Mouse (Mus musculus) hematopoietic stem cell, adult 5-6 weeks (primary cell): Measurements from ENCODE around the gene Carns1. TPM values are rescaled to one million over a fixed set of nuclear protein-coding genes. Genes with fewer than 3 reads are reported as not detected.

Source experiments
- total RNA-seq: library from RNA; stranded (forward); fragments of 172-1452, 232-1000 nt; gene quantifications from 2 replicates; pipeline ENCODE4 v1.2.3, GENCODE M21; 2017

Carns1 gene
- total RNA-seq, 1 experiment from 2014 or later: 11.2 TPM

Other genes starting within 250 kb of the Carns1 start
- 6.6 and 12.6 TPM in 2 replicates for gene Aldh3b1, start 245.7 kb downstream of the Carns1 start, total RNA-seq
- gene Unc93b1, start 240.3 kb downstream of the Carns1 start, total RNA-seq: 79.6 and 90.4 TPM in 2 replicates
- gene Aldh3b3, start 216.8 kb downstream of the Carns1 start, total RNA-seq: 0.31 TPM in 1 of 2 replicates, not detected in the other
- gene Aldh3b2, start 203.2 kb downstream of the Carns1 start, total RNA-seq: 0.56 TPM in 1 of 2 replicates, not detected in the other
- 6.8 and 8.4 TPM in 2 replicates for gene Acy3, start 188.9 kb downstream of the Carns1 start, total RNA-seq
- not detected in 2 replicates for gene Tbx10, start 182.7 kb downstream of the Carns1 start, total RNA-seq
- 4.5 and 13.5 TPM in 2 replicates for gene Nudt8, start 174.9 kb downstream of the Carns1 start, total RNA-seq
- 1.8 and 2.3 TPM in 2 replicates for gene Gm49405, start 174.9 kb downstream of the Carns1 start, total RNA-seq
- gene Doc2g, start 172.2 kb downstream of the Carns1 start, total RNA-seq: 1.5 and 1.9 TPM in 2 replicates
- 142 and 166 TPM in 2 replicates for gene Ndufv1, start 162.7 kb downstream of the Carns1 start, total RNA-seq
- 62.7 and 72.5 TPM in 2 replicates for gene Gstp1, start 137.5 kb downstream of the Carns1 start, total RNA-seq
- not detected in 2 replicates for gene Gstp2, start 129.5 kb downstream of the Carns1 start, total RNA-seq
- gene Gstp3, start 115.9 kb downstream of the Carns1 start, total RNA-seq: 1.4 and 13.2 TPM in 2 replicates
- gene Cabp2, start 93.9 kb downstream of the Carns1 start, total RNA-seq: not detected in 2 replicates
- gene Cdk2ap2, start 78.3 kb downstream of the Carns1 start, total RNA-seq: 13.3 and 18.8 TPM in 2 replicates
- 20.0 and 22.4 TPM in 2 replicates for gene Pitpnm1, start 75.5 kb downstream of the Carns1 start, total RNA-seq
- gene Aip, start 49.6 kb downstream of the Carns1 start, total RNA-seq: 60.3 and 78.0 TPM in 2 replicates
- gene Gpr152, start 35.7 kb downstream of the Carns1 start, total RNA-seq: not detected in 2 replicates
- not detected in 2 replicates for gene Cabp4, start 31.4 kb downstream of the Carns1 start, total RNA-seq
- 66.9 and 109 TPM in 2 replicates for gene Coro1b, start 26.9 kb downstream of the Carns1 start, total RNA-seq
- gene Ptprcap, start 21.9 kb downstream of the Carns1 start, total RNA-seq: 229 and 295 TPM in 2 replicates
- 16.2 and 18.8 TPM in 2 replicates for gene Rps6kb2, start 12.1 kb downstream of the Carns1 start, total RNA-seq
- 59.8 and 70.8 TPM in 2 replicates for gene Tbc1d10c, start 15.8 kb upstream of the Carns1 start, total RNA-seq
- gene Ppp1ca, start 16.6 kb upstream of the Carns1 start, total RNA-seq: 384 and 392 TPM in 2 replicates
- gene Rad9a, start 26.2 kb upstream of the Carns1 start, total RNA-seq: 16.4 and 17.3 TPM in 2 replicates
- gene Clcf1, start 38.8 kb upstream of the Carns1 start, total RNA-seq: 12.8 and 17.3 TPM in 2 replicates
- not detected in 2 replicates for gene AC109138.7, start 38.9 kb upstream of the Carns1 start, total RNA-seq
- gene Pold4, start 56.4 kb upstream of the Carns1 start, total RNA-seq: 61.0 and 88.8 TPM in 2 replicates
- 23.2 and 32.7 TPM in 2 replicates for gene Ssh3, start 93.7 kb upstream of the Carns1 start, total RNA-seq
- gene Ankrd13d, start 107.7 kb upstream of the Carns1 start, total RNA-seq: 6.0 and 6.6 TPM in 2 replicates
- gene Grk2, start 130.7 kb upstream of the Carns1 start, total RNA-seq: 147 and 234 TPM in 2 replicates
- gene Kdm2a, start 222.8 kb upstream of the Carns1 start, total RNA-seq: 95.0 and 119 TPM in 2 replicates